Mouse (Mus musculus): ENCODE results near the gene Wdr25.

GRCm38 (mm10) chr12:108937506-108937905 is 44.1 kb downstream of the Wdr25 start:
- TF ChIP-seq CTCF (IDR thresholded peaks at IDR 0.05; ENCODE audit: low read depth, low read length) (no peak), POLR2A (IDR thresholded peaks at IDR 0.05; ENCODE audit: extremely low read depth, insufficient read depth, low read length) (no peak)

Measured in liver, adult 2 months (tissue).